Mouse (Mus musculus) CD8-positive naive resting alpha-beta T cell, adult 2 months (primary cell): Measurements from ENCODE around the gene Gm20909.
"Not testable (repeated sequence)": the region's sequence is repeated elsewhere in the genome, so short reads cannot be mapped to it uniquely, and the experiment has no call there.

Experiments used
- DNase-seq, 2 experiments: peaks; one replicate each; pipeline ENCODE4 v3.0.0; 2022; ENCODE audit warnings: low read depth in 2 of 2, low spot score in 2 of 2

Gene Gm20909

DNA sequence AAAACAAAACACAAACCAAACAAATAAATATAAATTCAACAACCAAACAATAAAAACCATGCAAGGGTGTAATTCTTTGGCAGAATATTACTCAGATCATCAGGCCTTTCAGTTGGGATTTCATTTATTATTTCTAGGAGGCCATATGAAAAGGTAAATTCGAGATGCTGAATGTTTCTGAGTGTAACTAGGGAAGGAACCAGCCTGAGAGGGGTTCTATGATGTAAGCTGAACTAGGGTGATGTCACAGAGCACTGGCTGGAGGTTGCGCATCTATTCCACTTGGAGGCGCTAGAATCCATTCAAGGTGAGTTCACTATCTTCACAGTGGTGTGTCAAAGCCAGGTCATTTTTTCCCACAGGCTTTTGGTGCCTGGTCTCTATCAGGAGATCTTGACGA lies at the start of gene Gm20909:
Gene Gm20909 (plus strand): TSS at position 301 of the 400 bp plus-strand sequence.
- not testable (repeated sequence) for DNase-seq
